Mouse (Mus musculus): ENCODE measurements around the gene Apba1. TPM values are rescaled to one million over a fixed set of nuclear protein-coding genes. Genes with fewer than 3 reads are reported as not detected.

The Apba1 gene
- not detected for polyA plus RNA-seq (2017; shearing (Covaris generic))

DNA sequence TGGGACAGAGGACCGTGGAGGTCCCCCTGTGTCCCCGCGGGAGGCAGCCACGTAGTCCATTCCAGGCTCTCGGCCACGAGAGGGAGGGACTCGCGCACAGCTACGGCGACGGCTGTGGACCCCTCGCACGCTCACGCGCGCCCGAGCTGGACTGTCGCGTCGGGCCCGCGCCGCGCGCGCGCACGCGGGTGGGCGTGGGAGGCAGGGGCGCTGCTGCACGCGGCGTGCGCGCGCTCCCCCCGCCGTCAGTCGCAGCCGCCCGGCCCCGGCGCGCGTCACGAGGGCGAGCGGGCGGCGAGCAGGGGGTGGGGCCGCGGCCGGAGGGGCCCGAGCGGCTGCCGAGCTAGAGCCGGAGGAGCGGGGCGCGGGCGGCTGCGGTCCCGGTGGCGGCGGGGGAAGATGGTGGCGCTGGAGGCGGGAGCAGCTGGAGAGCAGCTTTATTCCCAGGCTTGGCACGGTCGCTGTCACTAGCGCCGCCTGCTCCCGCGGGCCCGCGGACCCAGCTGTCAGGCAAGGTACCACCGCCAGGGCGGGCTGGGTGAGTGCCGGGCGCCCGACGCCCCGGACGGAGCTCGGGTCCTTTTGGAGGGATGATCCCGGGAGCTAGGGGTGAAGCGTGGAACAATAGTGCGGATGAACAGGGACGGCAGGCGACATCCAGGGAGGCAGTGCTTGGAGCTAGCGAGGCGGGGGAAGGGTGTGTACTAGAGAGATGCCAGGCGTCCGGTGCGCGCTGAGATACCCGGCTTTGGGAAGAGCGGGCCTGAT, at the start of gene Apba1:
TSS of gene Apba1 (plus strand) at position 334 of the 768 bp plus-strand sequence.

Other genes with a start within 250 kb of the Apba1 start
- not detected for gene 1700028P14Rik, start 106.1 kb upstream of the Apba1 start, polyA plus RNA-seq (2017; shearing (Covaris generic))
- 23.4 TPM for gene Ptar1, start 71.5 kb upstream of the Apba1 start, polyA plus RNA-seq (2017; shearing (Covaris generic))

All from naive thymus-derived CD4-positive, alpha-beta T cell, adult 5 months (primary cell).